Mouse (Mus musculus) forebrain, embryonic 14.5 days (tissue): ENCODE measurements around the gene Ccnj. TPM values are rescaled to one million over a fixed set of nuclear protein-coding genes. Genes with fewer than 3 reads are reported as not detected.

Experiments
- ATAC-seq: fragments of 200-750 bp; cut with Nextera tagmentation; 2 replicates; pipeline ENCODE4 v1.8.0; 2017; ENCODE audit warnings: mild to moderate bottlenecking, moderate library complexity
- DNase-seq: peaks from one replicate; pipeline ENCODE4 v3.0.0-alpha.2; 2015; ENCODE audit warnings: low spot score
- H3K27ac ChIP-seq: fragments of 300-500 bp; sonication (generic); 2 replicates; pipeline ENCODE4 v1.5.1; 2014; ENCODE audit warnings: low read depth, mild to moderate bottlenecking, control low read depth, low read length, moderate library complexity
- H3K27me3 ChIP-seq: fragments of 300-500 bp; sonication (generic); replicated peaks from 2 replicates; pipeline ENCODE4 v1.6.1; 2014; ENCODE audit warnings: low read length, control low read depth, mixed read lengths; ENCODE audit not compliant: control insufficient read depth, insufficient read depth
- H3K36me3 ChIP-seq: fragments of 300-500 bp; sonication (generic); 2 replicates; pipeline ENCODE4 v1.6.1; 2014; ENCODE audit warnings: low read length, control low read depth; ENCODE audit not compliant: control insufficient read depth, insufficient read depth
- H3K4me1 ChIP-seq: fragments of 300-500 bp; sonication (generic); 2 replicates; pipeline ENCODE4 v1.6.1; 2014; ENCODE audit warnings: antibody characterized with exemption, low read length, control low read depth; ENCODE audit not compliant: control insufficient read depth, insufficient read depth
- H3K4me2 ChIP-seq: fragments of 300-500 bp; sonication (generic); 2 replicates; pipeline ENCODE4 v1.6.1; 2014; ENCODE audit warnings: mild to moderate bottlenecking, control low read depth, low read length
- H3K4me3 ChIP-seq: fragments of 300-500 bp; sonication (generic); 2 replicates; pipeline ENCODE4 v1.5.1; 2014; ENCODE audit warnings: low read depth, low read length, control low read depth
- H3K9ac ChIP-seq: fragments of 300-500 bp; sonication (generic); 2 replicates; pipeline ENCODE4 v1.6.1; 2014; ENCODE audit warnings: mild to moderate bottlenecking, low read length, control low read depth, moderate library complexity
- H3K9me3 ChIP-seq: fragments of 300-500 bp; sonication (generic); replicated peaks from 2 replicates; pipeline ENCODE4 v1.6.1; 2016; ENCODE audit warnings: low read length, control low read depth, mixed read lengths; ENCODE audit not compliant: control insufficient read depth
- whole genome bisulfite sequencing: fragments of 180-500 bp; shearing (Covaris S2); extraction: QIAGEN DNeasy Blood & Tissue Kit; methylation state at CpG from one replicate; pipeline ENCODE4 v1.1.7; 2014; 5-methylcytosine and 5-hydroxymethylcytosine counted together
- microRNA-seq: library from miRNA; unstranded; fragments of <30 nt; microRNA quantifications from one replicate; pipeline ENCODE4, GENCODE M21; 2016
- polyA plus RNA-seq: library from polyadenylated mRNA; unstranded; fragments of >200 nt; fragmentation: Nextera tagmentation; extraction: Ambion mirVana; gene quantifications from 2 replicates; pipeline ENCODE4 v1.2.1, GENCODE M21; 2014

Ccnj gene
- polyA plus RNA-seq, 1 experiment from 2014 or later: 17.6 TPM

GRCm38 (mm10) chr19:40872955-40873665, 42.0 kb downstream of the Ccnj start:
- H3K4me2 ChIP-seq: peak overlapping the region; percentile 66
- H3K9me3 ChIP-seq: no peaks in the 10 kb centered on the region
- H3K4me1 ChIP-seq: no peaks in the 10 kb centered on the region
- ATAC-seq (peak; percentile 98), DNase-seq (peak; percentile 98)
- 2% methylated on average over 51 of the region's 51 CpGs for WGBS
- H3K36me3 ChIP-seq: no peaks in the 10 kb centered on the region
- H3K9ac ChIP-seq: peak overlapping the region; percentile 68
- H3K27ac ChIP-seq: peak overlapping the region; percentile 86
- H3K4me3 ChIP-seq: peak overlapping the region; percentile 42
- H3K27me3 ChIP-seq: peaks cover 30% of the 10 kb centered on the region

GRCm38 (mm10) chr19:40881700-40882099, 50.6 kb downstream of the Ccnj start:
- Histone ChIP-seq H3K4me3 (no peak overlapping the region), H3K9me3 (no peaks in the 10 kb centered on the region), H3K27me3 (peaks cover 51% of the 10 kb centered on the region), H3K36me3 (no peaks in the 10 kb centered on the region), H3K27ac (no peak overlapping the region), H3K9ac (no peak overlapping the region), H3K4me1 (no peaks in the 10 kb centered on the region), H3K4me2 (no peak overlapping the region)
- 92% methylated on average over 4 of the region's 4 CpGs for whole genome bisulfite sequencing
- ATAC-seq (no peak), DNase-seq (no peak)

DNA sequence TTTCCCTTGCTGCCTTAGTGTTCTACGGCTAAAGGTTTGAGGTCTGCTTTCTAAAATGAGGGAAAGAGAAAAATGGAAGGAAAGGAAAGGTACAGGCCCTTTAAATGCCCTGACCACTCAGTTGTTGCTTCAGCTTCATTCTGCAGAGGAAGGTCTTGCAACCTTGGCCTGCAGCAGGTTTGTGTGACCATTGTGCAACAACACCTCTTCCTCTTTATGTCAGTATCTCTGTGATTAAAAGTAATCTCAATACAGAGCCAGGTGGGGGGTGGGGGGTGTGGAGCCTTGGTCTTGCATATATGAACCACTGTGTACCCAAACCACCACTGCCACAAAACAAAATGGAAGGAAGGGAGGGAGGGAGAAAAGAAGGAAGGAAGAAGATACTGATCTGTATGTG, 57.8 kb downstream of the Ccnj start:
- ATAC-seq: no peak
- no peak overlapping the region for H3K4me2 ChIP-seq
- H3K9ac ChIP-seq: no peak overlapping the region
- H3K36me3 ChIP-seq: no peaks in the 10 kb centered on the region
- no peak for DNase-seq
- H3K4me1 ChIP-seq: no peaks in the 10 kb centered on the region
- no peak overlapping the region for H3K27ac ChIP-seq
- no peaks in the 10 kb centered on the region; the same call in 1 of the 2 replicates for H3K9me3 ChIP-seq
- WGBS: 92% methylated on average over 1 of the region's 1 CpGs
- H3K4me3 ChIP-seq: no peak overlapping the region
- peaks cover 54% of the 10 kb centered on the region for H3K27me3 ChIP-seq

DNA sequence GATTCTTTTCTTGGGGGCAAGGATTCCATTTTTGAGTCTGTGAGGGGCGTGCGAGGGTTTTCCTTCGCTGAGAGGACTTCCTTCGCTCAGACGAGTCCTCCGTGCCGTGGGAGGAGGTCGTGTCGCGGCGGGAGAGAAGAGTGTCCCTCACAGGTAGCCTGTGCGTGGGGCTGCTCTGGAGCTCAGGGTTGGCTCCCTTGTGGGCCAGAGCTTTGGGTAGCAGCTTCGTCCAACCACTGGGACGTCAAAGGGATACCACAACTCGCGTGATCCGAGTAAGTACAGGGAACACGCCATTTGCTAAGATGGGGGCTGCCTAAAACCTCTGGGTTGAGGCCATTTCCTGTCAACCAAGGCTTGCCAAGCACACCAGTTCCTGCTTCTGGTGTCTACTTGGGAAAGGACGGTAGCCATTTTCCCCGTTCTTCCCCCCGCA, 63.0 kb downstream of the Ccnj start:
- ATAC-seq: no peak; the same call in 1 of the 2 replicates

GRCm38 (mm10) chr19:40894519-40895392, 63.7 kb downstream of the Ccnj start, which contains the start of gene Zfp518a:
Gene Zfp518a (plus strand): TSS chr19:40894705.
- peak; percentile 93 for ATAC-seq
- peak within 1 kb of the TSS; percentile 91 for H3K27ac ChIP-seq
- no peaks in the 10 kb centered on the region for H3K4me1 ChIP-seq
- peak within 1 kb of the TSS; percentile 80 for H3K4me3 ChIP-seq
- peak within 1 kb of the TSS; percentile 76 for H3K9ac ChIP-seq
- H3K27me3 ChIP-seq: peaks cover 27% of the 10 kb centered on the region
- no peaks in the 10 kb centered on the region; the same call in 1 of the 2 replicates for H3K36me3 ChIP-seq
- under 1% methylated on average over 89 of the region's 89 CpGs for WGBS
- H3K9me3 ChIP-seq: no peaks in the 10 kb centered on the region; the same call in 1 of the 2 replicates
- peak; percentile 96 for DNase-seq
- H3K4me2 ChIP-seq: peak within 1 kb of the TSS; percentile 63

More for the DNA sequence above, 63.0 kb downstream of the Ccnj start:
- Histone ChIP-seq H3K9ac (peak overlapping the region; percentile 76), H3K36me3 (no peaks in the 10 kb centered on the region), H3K4me2 (peak overlapping the region; percentile 63), H3K27me3 (peaks cover 29% of the 10 kb centered on the region), H3K4me3 (peak overlapping the region; percentile 80), H3K9me3 (no peaks in the 10 kb centered on the region; the same call in 1 of the 2 replicates), H3K27ac (peak overlapping the region; percentile 91), H3K4me1 (no peaks in the 10 kb centered on the region)
- no peak for DNase-seq
- 51% methylated on average over 21 of the region's 21 CpGs for WGBS

DNA sequence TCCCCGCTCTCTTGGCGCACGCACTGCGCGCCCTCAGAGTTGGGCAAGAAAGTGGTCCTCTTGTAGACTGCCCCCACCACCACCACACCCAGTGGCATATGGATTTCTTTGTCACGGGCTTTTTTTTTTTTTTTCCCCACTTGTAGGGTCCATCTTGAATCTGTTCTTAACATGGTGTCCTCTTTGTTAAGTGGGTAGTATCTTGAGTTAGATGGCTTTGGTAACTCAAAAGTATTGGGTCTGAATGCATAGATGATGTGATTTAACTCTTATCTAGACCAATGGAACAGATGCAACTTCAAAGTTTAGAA, 64.3 kb downstream of the Ccnj start:
- Histone ChIP-seq H3K4me1 (no peaks in the 10 kb centered on the region), H3K27me3 (peaks cover 23% of the 10 kb centered on the region), H3K9ac (peak overlapping the region; percentile 76), H3K4me2 (peak overlapping the region; percentile 63), H3K9me3 (no peaks in the 10 kb centered on the region; the same call in 1 of the 2 replicates), H3K4me3 (peak overlapping the region; percentile 80), H3K27ac (peak overlapping the region; percentile 91), H3K36me3 (no peaks in the 10 kb centered on the region; the same call in 1 of the 2 replicates)
- ATAC-seq (no peak), DNase-seq (peak; percentile 38)
- whole genome bisulfite sequencing: 3% methylated on average over 6 of the region's 6 CpGs

Small RNA genes within 50 kb of the gene (microRNA-seq; reads per million reads assigned to microRNA genes)
- 0.40 reads per million for gene Mir8092

Other genes with a start within 250 kb of the Ccnj start
- 56.3 and 66.1 TPM in 2 replicates for gene Aldh18a1, start 242.8 kb upstream of the Ccnj start, polyA plus RNA-seq
- gene Tctn3, start 219.0 kb upstream of the Ccnj start, polyA plus RNA-seq: 9.3 and 11.5 TPM in 2 replicates
- gene Entpd1, start 218.9 kb upstream of the Ccnj start, polyA plus RNA-seq: 9.1 and 12.8 TPM in 2 replicates
- 0.15 and 0.26 TPM in 2 replicates for gene Cc2d2b, start 82.5 kb upstream of the Ccnj start, polyA plus RNA-seq
- 9.8 and 11.2 TPM in 2 replicates for gene Zfp518a, start 63.4 kb downstream of the Ccnj start, polyA plus RNA-seq
- gene Blnk, start 163.3 kb downstream of the Ccnj start, polyA plus RNA-seq: 0.52 and 0.53 TPM in 2 replicates
- gene Dntt, start 198.0 kb downstream of the Ccnj start, polyA plus RNA-seq: 0.09 TPM in 1 of 2 replicates, not detected in the other
- gene Opalin, start 245.8 kb downstream of the Ccnj start, polyA plus RNA-seq: not detected in 2 replicates